Mouse (Mus musculus) olfactory bulb, adult 2 months (tissue): ENCODE measurements at regions not wholly inside any gene's neighbourhood (a gene's known extent, or its start where the extent isn't known, plus 50 kb on each side); places are given as distances from the start of the nearest gene placed in this dataset.

Experiments used
- H3K27ac ChIP-seq: fragments of 200-500 bp; 2 replicates; pipeline ENCODE4 v1.5.1; 2012; ENCODE audit warnings: low read depth, low read length; ENCODE audit not compliant: insufficient read depth
- H3K4me1 ChIP-seq: fragments of 200-500 bp; 2 replicates; pipeline ENCODE4 v1.6.1; 2012; ENCODE audit warnings: low read length; ENCODE audit not compliant: control insufficient read depth, insufficient read depth
- H3K4me3 ChIP-seq: fragments of 200-500 bp; 2 replicates; pipeline ENCODE4 v1.5.1; 2012; ENCODE audit warnings: mild to moderate bottlenecking, low read depth, low read length, moderate library complexity; ENCODE audit not compliant: insufficient read depth
- CTCF ChIP-seq: fragments of 200-500 bp; IDR thresholded peaks from 2 replicates; pipeline ENCODE4 v1.5.1; 2012; ENCODE audit warnings: low read depth, mild to moderate bottlenecking, low read length, moderate library complexity; ENCODE audit not compliant: insufficient read depth
- POLR2A ChIP-seq: fragments of 200-500 bp; IDR thresholded peaks from 2 replicates; pipeline ENCODE4 v1.6.1; 2012; ENCODE audit warnings: mild to moderate bottlenecking, low read depth, low read length, moderate library complexity; ENCODE audit not compliant: insufficient read depth
- WGBS: fragments of 180-500 bp; shearing (Covaris S2); methylation state at CpG from one replicate; pipeline ENCODE4 v1.1.7; 2018; 5-methylcytosine and 5-hydroxymethylcytosine counted together

DNA sequence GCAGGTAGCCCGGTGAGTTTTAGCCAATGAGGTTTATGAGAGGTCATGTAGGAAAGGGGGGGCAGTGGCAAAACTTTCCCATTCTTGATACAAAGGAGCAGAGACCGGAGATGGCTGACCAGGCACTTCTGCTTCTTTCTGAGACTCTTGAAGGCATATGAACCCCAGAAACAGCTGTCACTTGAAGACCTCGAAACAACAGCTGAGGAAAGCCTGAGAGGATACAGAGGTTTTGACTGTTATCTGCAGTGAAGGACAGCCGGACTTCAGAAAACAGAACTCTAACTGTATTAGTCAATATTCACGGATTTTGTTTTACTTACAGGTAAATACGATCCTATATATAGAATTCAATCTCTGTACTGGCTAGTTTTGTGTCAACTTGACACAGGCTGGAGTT lies 50.0 kb upstream of the Tiparp start:
- TF ChIP-seq POLR2A: no peak
- no peak for TF ChIP-seq CTCF
- 91% methylated on average over 6 of the region's 6 CpGs for WGBS
- no peak overlapping the region for H3K4me3 ChIP-seq
- no peak overlapping the region for H3K27ac ChIP-seq
- H3K4me1 ChIP-seq: no peaks in the 10 kb centered on the region

DNA sequence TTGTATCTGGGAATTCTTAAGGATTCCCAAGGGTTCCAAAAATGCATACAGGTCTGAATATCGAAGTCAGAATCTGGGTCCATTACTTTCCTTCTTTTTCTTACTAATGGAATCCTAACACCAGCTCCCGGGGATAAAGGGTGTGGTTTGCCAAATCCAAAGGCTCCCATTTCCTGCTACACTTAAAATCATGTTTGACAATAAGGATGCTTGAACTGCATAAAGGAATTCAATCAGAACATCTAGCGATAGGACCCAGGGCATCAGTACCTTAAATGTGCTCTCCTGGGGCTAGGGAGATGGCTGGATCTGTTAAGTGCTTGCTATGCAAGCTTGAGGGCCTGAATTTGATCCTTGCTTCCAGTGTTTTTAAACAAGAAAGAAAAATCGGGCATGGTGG lies 51.1 kb upstream of the Tiparp start:
- Histone ChIP-seq H3K4me1 (no peaks in the 10 kb centered on the region), H3K4me3 (no peak overlapping the region), H3K27ac (no peak overlapping the region)
- TF ChIP-seq CTCF (no peak), POLR2A (no peak)
- WGBS: 82% methylated on average over 4 of the region's 4 CpGs

DNA sequence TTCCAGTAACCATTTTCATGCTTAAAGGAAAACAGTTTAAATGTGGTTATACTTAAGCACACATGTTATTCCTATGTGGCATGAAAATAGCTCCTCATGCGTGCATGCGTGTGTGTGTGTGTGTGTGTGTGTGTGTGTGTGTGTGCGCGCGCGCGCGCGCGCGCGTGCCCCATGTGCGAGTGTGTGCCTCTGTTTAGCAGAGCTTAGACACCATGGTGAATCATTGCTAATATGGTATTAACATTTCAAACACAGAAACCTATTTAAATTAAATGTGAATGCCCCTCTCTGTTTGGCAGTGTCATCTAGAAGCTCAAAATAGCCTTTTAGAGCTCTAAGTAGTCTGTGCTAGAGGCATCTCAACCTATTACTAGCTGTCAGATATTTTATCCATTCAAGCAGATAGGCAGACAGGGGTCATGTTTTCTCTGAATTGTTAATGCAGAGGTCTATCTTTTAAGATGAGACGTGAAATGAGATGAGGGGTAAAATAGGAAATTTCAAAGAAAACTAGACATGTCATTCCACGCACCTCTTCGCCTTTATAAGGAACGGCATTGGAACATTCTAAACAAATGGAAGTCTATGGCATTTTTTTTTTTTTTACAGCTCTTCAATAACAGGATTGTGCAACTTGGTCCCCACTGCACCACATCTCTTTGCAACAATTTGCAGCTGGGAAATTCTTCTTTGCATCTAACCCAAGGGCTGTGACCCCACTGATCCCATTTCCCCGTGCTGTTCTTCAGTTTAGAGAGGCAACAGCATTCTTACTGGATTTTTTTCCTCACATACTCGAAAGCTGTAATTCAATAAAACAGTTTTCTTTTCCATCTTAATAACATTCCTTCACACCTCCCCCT lies 51.9 kb upstream of the Tiparp start:
- H3K4me1 ChIP-seq: no peaks in the 10 kb centered on the region
- TF ChIP-seq POLR2A: no peak
- no peak for TF ChIP-seq CTCF
- WGBS: 83% methylated on average over 19 of the region's 19 CpGs
- H3K27ac ChIP-seq: no peak overlapping the region
- H3K4me3 ChIP-seq: no peak overlapping the region

DNA sequence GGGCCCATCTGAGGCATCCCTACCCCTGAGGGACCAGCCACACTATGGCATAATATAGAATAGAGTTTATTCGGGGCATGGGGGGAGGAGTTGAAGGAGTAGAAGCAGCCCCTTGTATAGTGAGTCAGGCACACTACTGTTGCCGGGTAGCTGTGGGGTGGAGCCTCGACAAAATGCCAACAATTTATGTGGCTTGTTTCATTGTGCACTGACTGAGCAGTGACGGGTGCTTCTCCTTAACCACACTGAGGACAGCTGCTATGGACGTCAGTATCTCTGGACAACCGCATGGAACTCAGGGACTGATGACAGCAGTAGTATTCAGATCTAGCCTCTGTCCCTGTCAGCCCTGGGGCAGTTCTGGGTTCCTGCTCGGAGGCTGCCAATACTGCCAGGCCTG lies 53.6 kb upstream of the Tiparp start:
- WGBS: 59% methylated on average over 7 of the region's 7 CpGs
- TF ChIP-seq CTCF (no peak), POLR2A (no peak)
- Histone ChIP-seq H3K27ac (no peak overlapping the region), H3K4me3 (no peak overlapping the region), H3K4me1 (no peaks in the 10 kb centered on the region)

DNA sequence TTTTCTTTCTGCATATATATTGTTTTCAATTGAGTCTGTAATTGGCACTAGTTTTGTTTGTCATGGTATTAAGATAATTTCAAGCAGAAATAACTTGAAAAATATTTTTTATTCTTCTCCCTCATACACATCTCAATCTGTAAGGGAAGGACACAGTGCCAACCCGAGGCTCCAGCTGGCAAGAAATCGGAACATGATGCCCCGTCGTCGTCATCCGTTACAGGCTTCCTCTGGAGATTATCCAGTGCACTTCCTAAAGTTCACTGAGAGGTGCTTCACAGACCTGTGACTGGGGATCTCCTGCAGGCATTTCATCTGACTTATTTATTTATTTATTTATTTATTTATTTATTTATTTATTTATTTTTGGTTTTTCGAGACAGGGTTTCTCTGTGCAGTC lies 56.4 kb upstream of the Tiparp start:
- H3K4me3 ChIP-seq: no peak overlapping the region
- 90% methylated on average over 7 of the region's 7 CpGs for WGBS

DNA sequence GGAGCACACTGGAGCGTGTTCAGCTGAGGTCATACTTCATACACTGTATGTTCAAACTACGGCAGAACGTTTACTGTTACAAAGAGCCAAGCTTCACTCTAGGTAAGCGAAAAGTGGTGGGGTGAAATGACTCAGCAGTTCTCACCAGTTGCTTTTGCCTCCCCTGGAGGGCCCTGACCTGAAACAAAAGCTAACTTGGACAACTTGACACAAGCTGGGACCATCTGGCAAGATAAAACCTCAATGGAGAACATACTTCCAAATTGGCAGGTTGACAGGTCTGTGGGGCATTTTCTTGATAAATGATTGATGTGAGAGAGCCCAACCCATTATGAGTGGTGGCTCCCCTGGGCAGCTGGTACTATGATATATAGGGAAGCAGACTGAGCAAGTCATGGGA lies 59.0 kb upstream of the Tiparp start:
- TF ChIP-seq POLR2A (no peak), CTCF (no peak)
- Histone ChIP-seq H3K4me1 (no peaks in the 10 kb centered on the region), H3K27ac (no peak overlapping the region), H3K4me3 (no peak overlapping the region)
- WGBS: 91% methylated on average over 4 of the region's 4 CpGs

More for the DNA sequence above, 56.4 kb upstream of the Tiparp start:
- Histone ChIP-seq H3K4me1 (no peaks in the 10 kb centered on the region), H3K27ac (no peak overlapping the region)
- no peak for TF ChIP-seq POLR2A
- TF ChIP-seq CTCF: no peak

DNA sequence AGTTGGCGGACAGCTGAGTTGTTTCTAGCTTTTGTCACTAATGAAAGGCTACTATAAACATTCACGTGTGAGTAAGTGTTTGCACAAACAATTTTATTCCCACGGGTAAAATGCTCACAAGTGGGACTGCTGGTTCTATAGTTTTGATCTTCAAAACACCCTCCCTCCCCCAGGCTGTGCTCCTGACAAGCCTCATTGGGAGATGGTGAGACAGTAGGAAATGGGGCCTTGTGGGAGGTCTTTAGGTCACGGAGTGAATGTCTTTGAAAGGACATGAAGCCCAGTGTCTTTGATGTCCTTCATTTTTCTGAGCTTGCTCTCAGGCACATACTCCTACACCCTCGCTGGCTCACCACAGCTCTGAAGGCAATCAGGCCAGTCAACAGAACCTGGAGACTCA lies 63.4 kb upstream of the Tiparp start:
- 61% methylated on average over 5 of the region's 5 CpGs for WGBS
- TF ChIP-seq POLR2A (no peak), CTCF (no peak)
- H3K4me1 ChIP-seq: no peaks in the 10 kb centered on the region
- no peak overlapping the region for H3K27ac ChIP-seq
- H3K4me3 ChIP-seq: no peak overlapping the region

DNA sequence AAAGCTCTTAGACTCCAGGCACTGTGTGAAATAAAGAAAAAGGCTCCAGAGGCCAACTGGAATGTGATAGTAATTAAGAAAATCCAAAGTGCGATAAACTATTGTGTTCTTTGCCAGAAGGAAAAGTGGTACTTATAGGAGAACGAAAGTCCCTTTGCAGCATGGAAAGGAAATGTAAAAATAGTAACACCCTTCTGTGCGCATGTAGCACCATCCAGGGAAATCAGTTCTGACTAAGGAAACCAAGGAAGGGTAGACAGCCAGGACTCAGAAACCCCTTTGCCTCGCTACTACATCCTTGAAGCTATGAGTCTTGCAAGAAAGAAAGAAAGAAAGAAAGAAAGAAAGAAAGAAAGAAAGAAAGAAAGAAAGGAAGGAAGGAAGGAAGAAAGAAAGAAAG lies 67.3 kb upstream of the Tiparp start:
- no peak overlapping the region for H3K27ac ChIP-seq
- 39% methylated on average over 4 of the region's 4 CpGs for WGBS
- H3K4me1 ChIP-seq: peaks cover 1% of the 10 kb centered on the region
- TF ChIP-seq POLR2A (no peak), CTCF (no peak)
- no peak overlapping the region for H3K4me3 ChIP-seq

DNA sequence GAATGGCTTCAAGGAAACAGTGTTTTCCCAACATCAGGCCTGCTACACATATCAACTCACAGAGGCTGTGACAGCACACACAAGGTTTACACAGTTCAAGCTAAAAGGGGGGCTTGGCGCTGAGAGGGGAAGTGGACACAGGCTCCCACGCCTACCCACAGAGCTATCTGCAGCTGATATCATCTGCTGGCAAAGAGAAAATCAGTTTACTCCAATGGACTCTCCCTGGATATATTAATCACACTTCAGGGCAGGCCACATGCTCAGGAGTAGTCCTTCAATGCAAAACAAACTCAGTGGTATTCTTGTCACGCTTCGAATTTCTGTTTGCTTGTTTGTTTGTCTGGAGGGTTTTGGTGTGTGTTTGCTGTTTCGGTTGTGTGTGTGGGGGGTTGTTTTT lies 67.3 kb upstream of the Ssr3 start:
- no peak for TF ChIP-seq CTCF
- no peak for TF ChIP-seq POLR2A
- peaks cover 6% of the 10 kb centered on the region for H3K4me1 ChIP-seq
- no peak overlapping the region for H3K4me3 ChIP-seq
- peak overlapping the region; percentile 2; the same call in 1 of the 2 replicates for H3K27ac ChIP-seq
- 66% methylated on average over 5 of the region's 5 CpGs for WGBS
